Mouse (Mus musculus) liver, embryonic 13.5 days (tissue): ENCODE measurements around the gene Spsb2. TPM values are rescaled to one million over a fixed set of nuclear protein-coding genes. Genes with fewer than 3 reads are reported as not detected.
"Not testable (repeated sequence)": the region's sequence is repeated elsewhere in the genome, so short reads cannot be mapped to it uniquely, and the experiment has no call there.

Experiments
- ATAC-seq: fragments of 200-750 bp; cut with Nextera tagmentation; 2 replicates; pipeline ENCODE4 v1.8.0; 2017; ENCODE audit warnings: low read depth, mild to moderate bottlenecking, moderate number of reproducible peaks, moderate library complexity
- DNase-seq: peaks from one replicate; pipeline ENCODE4 v3.0.0; 2022
- H3K27ac ChIP-seq: fragments of 300-500 bp; sonication (generic); 2 replicates; pipeline ENCODE4 v1.5.1; 2015; ENCODE audit warnings: moderate library complexity, mild to moderate bottlenecking, inconsistent platforms
- H3K27me3 ChIP-seq: fragments of 300-500 bp; sonication (generic); 2 replicates; pipeline ENCODE4 v1.6.1; 2015; ENCODE audit warnings: mild to moderate bottlenecking, inconsistent platforms
- H3K36me3 ChIP-seq: fragments of 300-500 bp; sonication (generic); 2 replicates; pipeline ENCODE4 v1.6.1; 2015; ENCODE audit warnings: mild to moderate bottlenecking, inconsistent platforms
- H3K4me1 ChIP-seq: fragments of 300-500 bp; sonication (generic); replicated peaks from 2 replicates; pipeline ENCODE4 v1.6.1; 2015; ENCODE audit warnings: inconsistent platforms
- H3K4me2 ChIP-seq: fragments of 300-500 bp; sonication (generic); 2 replicates; pipeline ENCODE4 v1.6.1; 2015; ENCODE audit warnings: inconsistent platforms, mild to moderate bottlenecking, moderate library complexity
- H3K4me3 ChIP-seq: fragments of 300-500 bp; sonication (generic); replicated peaks from 2 replicates; pipeline ENCODE4 v1.5.1; 2015; ENCODE audit warnings: mild to moderate bottlenecking, inconsistent platforms
- H3K9ac ChIP-seq: fragments of 300-500 bp; sonication (generic); 2 replicates; pipeline ENCODE4 v1.6.1; 2015; ENCODE audit warnings: mild to moderate bottlenecking, inconsistent platforms
- H3K9me3 ChIP-seq: fragments of 300-500 bp; sonication (generic); replicated peaks from 2 replicates; pipeline ENCODE4 v1.6.1; 2016; ENCODE audit warnings: inconsistent platforms
- WGBS: fragments of 180-500 bp; shearing (Covaris S2); methylation state at CpG from one replicate; pipeline ENCODE4 v1.1.7; 2015; ENCODE audit not compliant: insufficient replicate concordance; 5-methylcytosine and 5-hydroxymethylcytosine counted together
- polyA plus RNA-seq: library from polyadenylated mRNA; unstranded; fragments of >200 nt; fragmentation: Nextera tagmentation; extraction: Ambion mirVana; gene quantifications from 2 replicates; pipeline ENCODE4 v1.2.1, GENCODE M21; 2015

Gene Spsb2
- polyA plus RNA-seq, 1 experiment from 2014 or later: 8.6 TPM

DNA sequence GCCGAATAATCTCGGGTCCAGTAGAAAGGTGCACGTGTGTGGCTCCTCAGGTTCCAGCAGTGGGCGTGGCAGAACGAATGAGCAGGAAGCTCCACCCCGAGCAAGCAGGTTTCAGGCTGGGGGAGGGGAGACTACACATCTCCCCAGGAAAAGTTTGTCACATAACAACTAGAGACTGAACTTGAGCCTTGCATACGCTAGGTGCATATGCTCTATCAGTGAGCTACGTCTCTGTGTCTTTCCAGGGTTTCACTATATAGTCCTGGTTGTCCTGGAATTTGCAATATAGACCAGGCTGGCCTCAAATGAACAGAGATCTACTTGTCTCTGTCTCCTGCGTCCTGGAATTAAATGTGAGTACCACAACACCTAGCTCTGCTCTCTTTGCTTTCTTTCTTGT, 6.1 kb upstream of the Spsb2 start:
- not testable (repeated sequence) for H3K36me3 ChIP-seq, H3K9me3 ChIP-seq, H3K27me3 ChIP-seq
- 7% methylated on average over 5 of the region's 9 CpGs for WGBS
- ATAC-seq (peak; percentile 17; the same call in 1 of the 2 replicates), DNase-seq (peak; percentile 56)
- Histone ChIP-seq H3K9ac (peak overlapping the region; percentile 43; the same call in 1 of the 2 replicates), H3K4me1 (peaks cover 39% of the 10 kb centered on the region), H3K27ac (peak overlapping the region; percentile 83), H3K4me3 (peak overlapping the region; percentile 43), H3K4me2 (peak overlapping the region; percentile 66)

DNA sequence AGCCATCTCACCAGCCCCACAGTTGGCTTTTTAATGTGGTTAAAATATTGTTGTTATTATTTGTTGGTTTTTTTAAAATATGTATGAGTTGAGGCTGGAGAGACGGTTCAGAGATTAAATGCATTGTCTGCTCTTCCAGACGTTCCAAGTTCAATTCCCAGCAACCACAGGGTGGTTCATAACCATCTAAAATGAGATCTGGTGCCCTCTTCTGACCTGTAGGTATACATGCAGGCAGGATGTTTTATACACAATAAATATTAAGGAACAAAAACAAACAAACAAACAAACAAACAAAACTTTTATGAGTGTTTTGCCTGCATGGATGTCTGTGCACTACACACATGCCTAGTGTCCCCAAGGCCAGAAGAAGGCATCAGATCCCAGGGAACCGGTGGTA, 5.4 kb upstream of the Spsb2 start:
- ATAC-seq: no peak
- Histone ChIP-seq H3K9ac (no peak overlapping the region), H3K36me3 (no peaks in the 10 kb centered on the region), H3K4me3 (no peak overlapping the region), H3K4me2 (peak overlapping the region; percentile 66; the same call in 1 of the 2 replicates), H3K27me3 (no peaks in the 10 kb centered on the region), H3K9me3 (no peaks in the 10 kb centered on the region), H3K27ac (no peak overlapping the region), H3K4me1 (peaks cover 45% of the 10 kb centered on the region)
- no peak for DNase-seq
- WGBS: 68% methylated on average over 3 of the region's 3 CpGs

GRCm38 (mm10) chr6:124803691-124804090, 4.8 kb upstream of the Spsb2 start:
- peaks cover 51% of the 10 kb centered on the region for H3K4me1 ChIP-seq

DNA sequence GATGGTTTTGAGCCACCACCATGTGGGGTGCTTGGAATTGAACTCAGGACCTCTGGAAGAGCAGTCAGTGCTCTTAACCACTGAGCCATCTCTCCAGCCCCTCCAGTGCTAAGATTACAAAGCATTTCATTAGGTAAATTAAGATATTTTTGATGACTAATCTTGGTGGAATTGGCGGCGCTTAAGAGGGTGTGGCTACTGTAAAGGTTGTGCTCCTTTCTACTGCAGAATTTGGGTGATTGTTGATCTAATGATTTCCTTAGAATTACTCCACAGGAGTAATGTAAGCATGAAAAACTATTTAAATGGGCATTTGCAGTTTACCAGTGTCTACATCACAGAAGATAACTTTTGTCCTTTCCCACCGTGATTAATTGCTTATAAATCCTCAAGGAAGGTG, 4.1 kb upstream of the Spsb2 start:
- ATAC-seq (no peak), DNase-seq (no peak)
- peaks cover 56% of the 10 kb centered on the region for H3K4me1 ChIP-seq
- no peaks in the 10 kb centered on the region for H3K36me3 ChIP-seq
- no peak overlapping the region for H3K4me3 ChIP-seq
- WGBS: 60% methylated on average over 3 of the region's 3 CpGs
- no peaks in the 10 kb centered on the region for H3K9me3 ChIP-seq
- H3K27me3 ChIP-seq: no peaks in the 10 kb centered on the region
- no peak overlapping the region for H3K4me2 ChIP-seq
- H3K9ac ChIP-seq: no peak overlapping the region
- H3K27ac ChIP-seq: peak overlapping the region; percentile 89

More at GRCm38 (mm10) chr6:124803691-124804090, 4.8 kb upstream of the Spsb2 start:
- not testable (repeated sequence) for H3K27me3 ChIP-seq, H3K4me2 ChIP-seq, H3K9me3 ChIP-seq, H3K27ac ChIP-seq, H3K36me3 ChIP-seq, H3K4me3 ChIP-seq, ATAC-seq, H3K9ac ChIP-seq, DNase-seq
- 84% methylated on average over 4 of the region's 4 CpGs for WGBS

DNA sequence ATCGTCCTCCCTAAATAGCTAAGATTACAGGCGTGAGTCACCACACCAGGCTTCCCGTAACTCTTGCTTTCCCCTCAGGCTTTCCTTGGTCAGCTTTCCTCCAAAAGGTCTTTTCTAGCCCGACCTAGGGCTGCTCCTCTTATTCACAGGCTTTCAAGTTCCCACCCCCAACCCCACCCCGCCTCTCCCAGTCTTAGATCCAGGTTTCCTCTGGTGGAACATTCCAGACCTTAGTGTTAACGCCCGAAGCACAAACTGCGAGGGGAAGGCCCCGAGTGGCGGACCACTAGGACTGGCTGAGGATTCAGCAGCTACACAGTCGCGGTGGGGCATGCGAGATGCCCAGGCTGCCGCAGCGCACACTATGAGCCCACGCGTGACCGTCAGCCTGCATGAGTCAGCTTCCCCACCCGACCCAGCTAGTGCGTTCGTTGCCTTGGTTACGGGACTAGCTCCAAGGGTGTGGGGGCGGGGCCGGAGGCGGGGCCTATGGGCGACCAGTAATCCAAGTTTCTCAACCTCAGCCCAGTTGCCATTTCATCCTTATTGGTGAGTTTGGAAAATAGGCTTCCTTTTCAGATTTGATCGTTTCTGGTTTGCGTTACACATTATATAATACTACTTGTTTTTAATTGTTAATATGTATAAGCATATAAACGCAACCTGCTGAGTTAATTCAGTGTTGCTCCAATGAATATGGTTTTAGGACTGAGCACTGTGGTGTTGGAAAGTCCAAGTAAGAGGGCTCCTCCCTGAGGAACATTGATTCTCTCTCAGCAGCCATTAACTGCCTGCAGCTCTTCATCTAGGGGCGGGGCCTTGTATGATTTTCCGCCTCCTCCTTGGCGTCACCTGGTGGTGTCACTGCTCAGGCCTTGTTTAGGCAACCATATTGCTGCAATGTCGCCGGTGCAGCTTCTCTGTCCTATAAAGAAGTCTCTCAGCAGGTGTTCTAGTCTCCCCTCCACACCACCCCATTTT, 2.8 kb upstream of the Spsb2 start:
- Histone ChIP-seq H3K27me3 (no peaks in the 10 kb centered on the region), H3K9ac (peak overlapping the region; percentile 68), H3K36me3 (peaks cover 10% of the 10 kb centered on the region), H3K4me3 (peak overlapping the region; percentile 63), H3K4me2 (peak overlapping the region; percentile 83), H3K27ac (peak overlapping the region; percentile 89), H3K4me1 (peaks cover 69% of the 10 kb centered on the region), H3K9me3 (no peaks in the 10 kb centered on the region)
- ATAC-seq (peak; percentile 69), DNase-seq (peak; percentile 90)
- WGBS: 4% methylated on average over 34 of the region's 34 CpGs

GRCm38 (mm10) chr6:124806446-124807140, 1.9 kb upstream of the Spsb2 start:
- H3K4me1 ChIP-seq: peaks cover 77% of the 10 kb centered on the region
- H3K27ac ChIP-seq: peak overlapping the region; percentile 89
- ATAC-seq (no peak), DNase-seq (no peak)
- no peaks in the 10 kb centered on the region for H3K27me3 ChIP-seq
- peaks cover 19% of the 10 kb centered on the region for H3K36me3 ChIP-seq
- no peaks in the 10 kb centered on the region for H3K9me3 ChIP-seq
- WGBS: 77% methylated on average over 7 of the region's 7 CpGs
- H3K9ac ChIP-seq: peak overlapping the region; percentile 59
- H3K4me2 ChIP-seq: peak overlapping the region; percentile 83
- peak overlapping the region; percentile 63 for H3K4me3 ChIP-seq

- Histone ChIP-seq H3K4me3 (no peak overlapping the region), H3K9ac (no peak overlapping the region), H3K4me1 (peaks cover 84% of the 10 kb centered on the region), H3K9me3 (no peaks in the 10 kb centered on the region), H3K27ac (peak overlapping the region; percentile 97), H3K27me3 (no peaks in the 10 kb centered on the region), H3K36me3 (peaks cover 27% of the 10 kb centered on the region), H3K4me2 (no peak overlapping the region)
- DNase-seq (no peak), ATAC-seq (no peak)
- WGBS: 66% methylated on average over 4 of the region's 4 CpGs
Observed at GRCm38 (mm10) chr6:124807366-124807765, 1.1 kb upstream of the Spsb2 start.

GRCm38 (mm10) chr6:124807986-124808357, 489 bp upstream of the Spsb2 start:
- Histone ChIP-seq H3K27me3 (no peaks in the 10 kb centered on the region), H3K9me3 (no peaks in the 10 kb centered on the region), H3K4me1 (peaks cover 85% of the 10 kb centered on the region), H3K4me2 (peak overlapping the region; percentile 100), H3K9ac (peak overlapping the region; percentile 92), H3K4me3 (peak overlapping the region; percentile 86), H3K36me3 (peaks cover 30% of the 10 kb centered on the region), H3K27ac (peak overlapping the region; percentile 97)
- no peak for DNase-seq
- 68% methylated on average over 6 of the region's 6 CpGs for WGBS
- ATAC-seq: no peak

- WGBS: under 1% methylated on average over 35 of the region's 35 CpGs
- ATAC-seq (peak; percentile 40), DNase-seq (peak; percentile 80)
- H3K27me3 ChIP-seq: no peaks in the 10 kb centered on the region
- H3K4me1 ChIP-seq: peaks cover 88% of the 10 kb centered on the region
- H3K4me2 ChIP-seq: peak overlapping the region; percentile 100
- H3K4me3 ChIP-seq: peak overlapping the region; percentile 86
- peaks cover 30% of the 10 kb centered on the region for H3K36me3 ChIP-seq
- peak overlapping the region; percentile 92 for H3K9ac ChIP-seq
- H3K9me3 ChIP-seq: no peaks in the 10 kb centered on the region
- peak overlapping the region; percentile 97 for H3K27ac ChIP-seq
Observed at GRCm38 (mm10) chr6:124809052-124809774, 752 bp downstream of the Spsb2 start.

DNA sequence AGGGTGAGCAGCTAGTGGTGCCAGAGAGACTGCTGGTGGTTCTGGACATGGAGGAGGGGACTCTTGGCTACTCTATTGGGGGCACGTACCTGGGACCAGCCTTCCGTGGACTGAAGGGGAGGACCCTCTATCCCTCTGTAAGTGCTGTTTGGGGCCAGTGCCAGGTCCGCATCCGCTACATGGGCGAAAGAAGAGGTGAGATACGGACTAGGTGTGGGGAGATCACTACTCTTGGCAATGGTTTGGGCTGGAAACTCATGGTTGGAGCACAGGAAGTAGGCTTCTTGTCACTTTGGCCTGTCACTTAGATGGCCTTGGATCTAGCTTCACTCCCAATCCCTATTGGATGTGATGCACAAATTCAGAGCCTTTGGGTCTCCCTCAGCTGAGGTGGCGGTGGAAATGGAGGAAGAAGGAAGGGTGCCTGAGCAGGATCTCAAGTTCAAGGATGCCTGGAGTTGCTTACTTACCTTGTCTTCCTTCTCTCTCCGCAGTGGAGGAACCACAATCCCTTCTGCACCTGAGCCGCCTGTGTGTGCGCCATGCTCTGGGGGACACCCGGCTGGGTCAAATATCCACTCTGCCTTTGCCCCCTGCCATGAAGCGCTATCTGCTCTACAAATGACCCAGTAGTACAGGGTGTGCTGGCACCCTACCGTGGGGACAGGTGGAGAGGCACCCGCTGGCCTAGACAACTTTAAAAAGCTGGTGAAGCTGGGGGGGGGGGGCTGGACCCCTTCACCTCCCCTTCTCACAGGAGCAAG, 1.5 kb downstream of the Spsb2 start:
- peak overlapping the region; percentile 97 for H3K27ac ChIP-seq
- peaks cover 30% of the 10 kb centered on the region for H3K36me3 ChIP-seq
- H3K27me3 ChIP-seq: no peaks in the 10 kb centered on the region
- H3K4me1 ChIP-seq: peaks cover 88% of the 10 kb centered on the region
- ATAC-seq: 0 out of 2 replicates have a peak, but pooled peaks have one; percentile 0
- no peaks in the 10 kb centered on the region for H3K9me3 ChIP-seq
- DNase-seq: no peak
- 44% methylated on average over 14 of the region's 14 CpGs for WGBS
- H3K4me3 ChIP-seq: peak overlapping the region; percentile 86
- H3K9ac ChIP-seq: peak overlapping the region; percentile 92
- peak overlapping the region; percentile 100 for H3K4me2 ChIP-seq
